Comparison of ENCODE assay signal across 19 mouse cellular contexts in genomic region chr4:31425716-31426115, GRCm38 (mm10).
DNase-seq lines count a peak whose midpoint lies in the region; ATAC-seq lines count a peak whose summit lies in the region.
"Had no signal": no experiment of that assay in that cellular context is flagged by ENCODE, and none has a peak within 500 bp of the region (broad histone marks: within the 10 kb centered on the region; RNA-seq: fewer than 3 reads in every experiment).

No protein-coding gene starts in this region.

- no peak for ATAC-seq in heart, embryonic 11.5 days (replicated peaks; ENCODE audit: insufficient number of reproducible peaks, low FRiP score, low TSS enrichment)
- no peak for ATAC-seq in heart, embryonic 15.5 days (replicated peaks; ENCODE audit: insufficient number of reproducible peaks, insufficient read depth, low FRiP score, low read depth)
- no peak for ATAC-seq in liver, embryonic 11.5 days (replicated peaks; ENCODE audit: low FRiP score)
- no peak for ATAC-seq in liver, embryonic 12.5 days
- ATAC-seq: forebrain, embryonic 16.5 days had no signal

- H3K4me3 ChIP-seq in heart, embryonic 11.5 days (ENCODE audit: low read depth, low read length): no peak overlapping the region
- no peak overlapping the region for H3K4me3 ChIP-seq in heart, embryonic 15.5 days
- no peak overlapping the region for H3K4me3 ChIP-seq in liver, embryonic 11.5 days (ENCODE audit: low read depth, low read length)
- no peak overlapping the region for H3K4me3 ChIP-seq in liver, embryonic 12.5 days
- H3K4me3 ChIP-seq in limb, embryonic 10.5 days: no peak overlapping the region
- H3K4me3 ChIP-seq: embryonic facial prominence, embryonic 13.5 days; forebrain, embryonic 12.5 days; hindbrain, embryonic 10.5 days; hindbrain, embryonic 15.5 days had no signal

- intact Hi-C loops in heart, postnatal 36 days (cut with DNase I): no loop called here

- DNase-seq in heart, postnatal 36 days: no peak
- no peak for DNase-seq in heart, adult 9 months (ENCODE audit: low spot score in 2 of 2)
- no peak for DNase-seq in liver, embryonic 11.5 days (ENCODE audit: low spot score)
- no peak for DNase-seq in limb, embryonic 10.5 days (ENCODE audit: low spot score)
- DNase-seq: adrenal gland, adult 2 months; adrenal gland, postnatal 25 days; cerebellum, adult 18-20 months; cerebellum, adult 9-11 months; cerebellum, postnatal 36 days; gastrocnemius, postnatal 10 days; kidney, adult 18-20 months had no signal

- H3K36me3 ChIP-seq in heart, embryonic 11.5 days (ENCODE audit: control insufficient read depth, insufficient read depth, low read length): no peaks in the 10 kb centered on the region
- H3K36me3 ChIP-seq in heart, embryonic 15.5 days: no peaks in the 10 kb centered on the region
- H3K36me3 ChIP-seq in liver, embryonic 11.5 days (ENCODE audit: control insufficient read depth, insufficient read depth, low read length): no peaks in the 10 kb centered on the region
- H3K36me3 ChIP-seq in liver, embryonic 12.5 days: no peaks in the 10 kb centered on the region
- no peaks in the 10 kb centered on the region for H3K36me3 ChIP-seq in limb, embryonic 10.5 days
- H3K36me3 ChIP-seq: embryonic facial prominence, embryonic 13.5 days; forebrain, embryonic 12.5 days; hindbrain, embryonic 10.5 days; hindbrain, embryonic 15.5 days had no signal

- WGBS in heart, embryonic 11.5 days (ENCODE audit: insufficient replicate concordance): 58% methylated on average over 4 of the region's 4 CpGs
- 63% methylated on average over 4 of the region's 4 CpGs for WGBS in heart, embryonic 15.5 days
- 63% methylated on average over 4 of the region's 4 CpGs for WGBS in liver, embryonic 11.5 days
- WGBS in liver, embryonic 12.5 days (ENCODE audit: insufficient replicate concordance): 46% methylated on average over 4 of the region's 4 CpGs
- 69% methylated on average over 4 of the region's 4 CpGs for WGBS in limb, embryonic 10.5 days

- no peak overlapping the region for H3K9ac ChIP-seq in heart, embryonic 11.5 days (ENCODE audit: low read depth, low read length)
- no peak overlapping the region for H3K9ac ChIP-seq in heart, embryonic 15.5 days
- no peak overlapping the region for H3K9ac ChIP-seq in liver, embryonic 11.5 days (ENCODE audit: low read depth, low read length)
- no peak overlapping the region for H3K9ac ChIP-seq in liver, embryonic 12.5 days
- H3K9ac ChIP-seq: embryonic facial prominence, embryonic 13.5 days; forebrain, embryonic 12.5 days; hindbrain, embryonic 15.5 days had no signal

- peak overlapping the region; percentile 79 for H3K27ac ChIP-seq in heart, embryonic 11.5 days (ENCODE audit: low read depth, low read length)
- peak overlapping the region; percentile 66 for H3K27ac ChIP-seq in heart, embryonic 15.5 days
- peak overlapping the region; percentile 52 for H3K27ac ChIP-seq in liver, embryonic 11.5 days (ENCODE audit: low read depth, low read length)
- no peak overlapping the region for H3K27ac ChIP-seq in liver, embryonic 12.5 days
- H3K27ac ChIP-seq in limb, embryonic 10.5 days: 0 out of 2 replicates have a peak overlapping the region, but pooled peaks have one; percentile 14
- H3K27ac ChIP-seq: embryonic facial prominence, embryonic 13.5 days; forebrain, embryonic 12.5 days; hindbrain, embryonic 10.5 days; hindbrain, embryonic 15.5 days had no signal

- no peaks in the 10 kb centered on the region for H3K9me3 ChIP-seq in heart, embryonic 11.5 days (replicated peaks; ENCODE audit: control insufficient read depth, low read length)
- no peaks in the 10 kb centered on the region for H3K9me3 ChIP-seq in heart, embryonic 15.5 days (replicated peaks)
- H3K9me3 ChIP-seq in liver, embryonic 11.5 days (ENCODE audit: control insufficient read depth, low read length): no peaks in the 10 kb centered on the region
- no peaks in the 10 kb centered on the region for H3K9me3 ChIP-seq in liver, embryonic 12.5 days (replicated peaks)
- no peaks in the 10 kb centered on the region for H3K9me3 ChIP-seq in limb, embryonic 10.5 days (replicated peaks)
- H3K9me3 ChIP-seq: embryonic facial prominence, embryonic 13.5 days; forebrain, embryonic 12.5 days; hindbrain, embryonic 10.5 days; hindbrain, embryonic 15.5 days had no signal

- no peak overlapping the region for H3K4me2 ChIP-seq in heart, embryonic 11.5 days
- H3K4me2 ChIP-seq in heart, embryonic 15.5 days: no peak overlapping the region
- no peak overlapping the region for H3K4me2 ChIP-seq in liver, embryonic 11.5 days
- no peak overlapping the region for H3K4me2 ChIP-seq in liver, embryonic 12.5 days
- H3K4me2 ChIP-seq: embryonic facial prominence, embryonic 13.5 days; forebrain, embryonic 12.5 days; hindbrain, embryonic 15.5 days had no signal

- H3K4me1 ChIP-seq in heart, embryonic 11.5 days (ENCODE audit: control insufficient read depth, insufficient read depth, low read length): peaks cover 12% of the 10 kb centered on the region
- 0 out of 2 replicates have a peak, but pooled peaks cover 4% of the 10 kb centered on the region for H3K4me1 ChIP-seq in heart, embryonic 15.5 days (replicated peaks)
- no peaks in the 10 kb centered on the region; the same call in 1 of the 2 replicates for H3K4me1 ChIP-seq in liver, embryonic 11.5 days (replicated peaks; ENCODE audit: control insufficient read depth, insufficient read depth, low read length)
- H3K4me1 ChIP-seq in liver, embryonic 12.5 days: no peaks in the 10 kb centered on the region
- H3K4me1 ChIP-seq in limb, embryonic 10.5 days: peaks cover 24% of the 10 kb centered on the region
- H3K4me1 ChIP-seq: forebrain, embryonic 12.5 days; hindbrain, embryonic 10.5 days; hindbrain, embryonic 15.5 days had no signal

- H3K27me3 ChIP-seq in heart, embryonic 11.5 days (ENCODE audit: control insufficient read depth, insufficient read depth, low read length): no peaks in the 10 kb centered on the region
- no peaks in the 10 kb centered on the region for H3K27me3 ChIP-seq in heart, embryonic 15.5 days
- no peaks in the 10 kb centered on the region for H3K27me3 ChIP-seq in liver, embryonic 11.5 days (replicated peaks; ENCODE audit: control insufficient read depth, insufficient read depth, low read length)
- H3K27me3 ChIP-seq in liver, embryonic 12.5 days (replicated peaks): no peaks in the 10 kb centered on the region
- no peaks in the 10 kb centered on the region for H3K27me3 ChIP-seq in limb, embryonic 10.5 days (ENCODE audit: low read depth, poor library complexity, severe bottlenecking)
- H3K27me3 ChIP-seq: forebrain, embryonic 12.5 days; hindbrain, embryonic 15.5 days had no signal
